Mouse (Mus musculus) kidney, embryonic 15.5 days (tissue): ENCODE measurements around the gene Hsd17b2. TPM values are rescaled to one million over a fixed set of nuclear protein-coding genes. Genes with fewer than 3 reads are reported as not detected.

ENCODE experiments used
- ATAC-seq: fragments of 200-750 bp; cut with Nextera tagmentation; replicated peaks from 2 replicates; pipeline ENCODE4 v1.8.0; 2017; ENCODE audit warnings: moderate TSS enrichment; ENCODE audit not compliant: low FRiP score
- H3K27ac ChIP-seq: fragments of 300-500 bp; sonication (generic); 2 replicates; pipeline ENCODE4 v1.5.1; 2015; ENCODE audit warnings: mild to moderate bottlenecking, inconsistent platforms
- H3K27me3 ChIP-seq: fragments of 300-500 bp; sonication (generic); 2 replicates; pipeline ENCODE4 v1.6.1; 2015; ENCODE audit warnings: inconsistent platforms
- H3K36me3 ChIP-seq: fragments of 300-500 bp; sonication (generic); 2 replicates; pipeline ENCODE4 v1.6.1; 2015; ENCODE audit warnings: inconsistent platforms
- H3K4me1 ChIP-seq: fragments of 300-500 bp; sonication (generic); 2 replicates; pipeline ENCODE4 v1.6.1; 2015; ENCODE audit warnings: inconsistent platforms
- H3K4me2 ChIP-seq: fragments of 300-500 bp; sonication (generic); 2 replicates; pipeline ENCODE4 v1.6.1; 2015; ENCODE audit warnings: moderate library complexity, mild to moderate bottlenecking, inconsistent platforms
- H3K4me3 ChIP-seq: fragments of 300-500 bp; sonication (generic); replicated peaks from 2 replicates; pipeline ENCODE4 v1.5.1; 2015; ENCODE audit warnings: mild to moderate bottlenecking, inconsistent platforms
- H3K9ac ChIP-seq: fragments of 300-500 bp; sonication (generic); 2 replicates; pipeline ENCODE4 v1.6.1; 2015; ENCODE audit warnings: mild to moderate bottlenecking, inconsistent platforms
- H3K9me3 ChIP-seq: fragments of 300-500 bp; sonication (generic); replicated peaks from 2 replicates; pipeline ENCODE4 v1.6.1; 2016; ENCODE audit warnings: inconsistent platforms
- WGBS: fragments of 180-500 bp; shearing (Covaris S2); methylation state at CpG from one replicate; pipeline ENCODE4 v1.1.7; 2015; ENCODE audit warnings: mixed read lengths; 5-methylcytosine and 5-hydroxymethylcytosine counted together
- polyA plus RNA-seq: library from polyadenylated mRNA; unstranded; fragments of >200 nt; fragmentation: Nextera tagmentation; extraction: Ambion mirVana; gene quantifications from 2 replicates; pipeline ENCODE4 v1.2.1, GENCODE M21; 2015

Gene Hsd17b2
- polyA plus RNA-seq, 1 experiment from 2014 or later = 2.2 TPM

DNA sequence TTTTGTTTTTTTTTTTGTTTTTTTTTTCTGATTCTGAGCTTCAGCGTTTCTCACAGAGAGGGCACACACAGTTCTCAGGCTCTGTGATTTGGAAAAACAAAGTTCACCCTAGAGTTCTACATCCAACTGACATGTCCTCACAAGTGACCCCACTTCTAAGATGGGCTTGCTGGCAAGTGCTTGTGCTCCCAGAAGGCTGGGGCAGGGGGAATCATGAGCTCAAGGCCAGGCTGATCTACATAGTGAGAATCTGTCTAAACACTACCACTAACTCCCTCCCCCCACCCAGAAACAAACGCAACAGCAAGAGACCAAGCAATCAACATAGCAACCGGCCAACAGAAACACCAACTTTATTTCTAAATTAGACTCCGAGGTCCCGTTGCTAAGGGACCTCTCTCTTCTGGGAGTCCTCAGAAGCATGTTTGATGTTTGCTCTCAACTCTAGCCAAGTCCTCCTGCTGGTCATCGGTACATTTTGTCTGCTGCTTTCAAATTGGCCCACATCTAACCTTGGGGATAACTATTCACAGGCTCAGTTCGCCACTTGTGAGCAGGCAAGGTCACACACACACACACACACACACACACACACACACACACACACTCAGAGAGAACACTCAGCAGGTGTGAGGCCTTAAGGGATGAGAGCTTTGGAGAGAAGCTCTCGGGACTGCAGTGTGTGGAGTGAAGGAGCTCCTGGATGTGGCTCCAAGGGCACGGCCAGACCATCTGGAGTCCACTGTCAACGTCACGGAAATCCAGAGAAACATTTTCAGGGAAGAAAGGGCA lies 77.0 kb downstream of the Hsd17b2 start:
- Histone ChIP-seq H3K36me3 (no peaks in the 10 kb centered on the region), H3K9me3 (no peaks in the 10 kb centered on the region), H3K4me3 (no peak overlapping the region), H3K4me1 (no peaks in the 10 kb centered on the region), H3K4me2 (no peak overlapping the region), H3K9ac (no peak overlapping the region), H3K27ac (no peak overlapping the region), H3K27me3 (no peaks in the 10 kb centered on the region)
- 70% methylated on average over 11 of the region's 11 CpGs for WGBS
- ATAC-seq = no peak

DNA sequence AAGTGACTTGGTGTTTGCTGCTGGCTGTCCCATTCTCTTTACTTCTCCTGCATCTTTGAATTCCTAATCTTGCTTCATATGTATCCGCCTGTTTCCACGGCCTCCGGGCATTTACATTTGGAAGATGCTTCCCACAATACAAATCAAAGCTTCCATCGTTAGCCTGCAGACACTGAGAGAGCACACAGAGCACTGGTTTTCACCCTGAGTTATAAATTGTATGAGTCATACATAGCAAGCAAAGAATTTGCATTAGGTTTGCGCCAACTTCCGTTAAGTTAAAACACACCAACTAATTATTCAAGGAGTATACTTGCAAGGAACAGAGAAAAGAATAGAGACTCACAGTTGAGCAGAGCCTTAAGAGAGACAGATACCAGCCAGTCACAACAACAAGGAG lies 77.6 kb downstream of the Hsd17b2 start:
- WGBS = 75% methylated on average over 6 of the region's 6 CpGs
- Histone ChIP-seq H3K4me3 (no peak overlapping the region), H3K4me1 (no peaks in the 10 kb centered on the region), H3K9ac (no peak overlapping the region), H3K4me2 (no peak overlapping the region), H3K27me3 (no peaks in the 10 kb centered on the region), H3K36me3 (no peaks in the 10 kb centered on the region), H3K9me3 (no peaks in the 10 kb centered on the region), H3K27ac (no peak overlapping the region)
- ATAC-seq = no peak

DNA sequence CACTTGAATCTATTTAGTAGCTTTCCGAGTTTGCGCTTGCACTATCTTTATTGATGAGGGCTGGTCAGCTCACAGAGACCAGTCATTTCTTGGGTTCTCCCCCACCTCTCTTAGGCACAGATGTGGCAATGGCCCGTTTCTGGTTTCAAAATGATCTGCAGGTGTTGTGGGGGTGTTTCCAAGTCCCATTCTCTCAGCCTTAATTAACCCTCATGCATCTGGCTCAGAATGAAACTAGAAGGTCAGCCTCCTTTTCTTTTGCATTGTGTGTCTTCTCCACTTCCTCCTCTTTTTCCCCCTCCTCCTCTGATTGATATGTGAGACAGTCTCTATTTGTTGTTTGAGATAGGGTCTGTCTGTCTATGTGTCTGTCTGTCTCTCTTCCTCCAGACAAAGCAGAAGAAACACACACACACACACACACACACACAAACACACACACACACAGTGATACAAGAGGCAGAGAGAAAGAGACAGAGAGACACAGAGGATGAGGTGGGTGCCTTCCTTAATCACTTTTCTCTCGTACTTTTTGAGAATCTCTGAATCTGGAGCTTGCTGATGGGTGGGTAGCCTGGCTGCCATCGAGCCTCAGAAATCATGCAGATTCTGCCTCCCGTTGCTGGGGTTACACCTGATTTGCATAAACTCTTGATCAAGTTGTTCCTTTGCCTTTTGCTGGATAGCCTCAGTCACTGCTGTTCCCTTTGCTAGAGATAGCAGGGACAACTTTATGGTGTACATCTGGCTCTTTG lies 79.8 kb downstream of the Hsd17b2 start:
- no peak overlapping the region for H3K4me2 ChIP-seq
- WGBS = 62% methylated on average over 6 of the region's 6 CpGs
- ATAC-seq = no peak
- no peak overlapping the region for H3K9ac ChIP-seq
- H3K4me1 ChIP-seq = no peaks in the 10 kb centered on the region
- no peak overlapping the region for H3K4me3 ChIP-seq
- H3K27ac ChIP-seq = no peak overlapping the region
- H3K9me3 ChIP-seq = no peaks in the 10 kb centered on the region; the same call in 1 of the 2 replicates
- H3K27me3 ChIP-seq = no peaks in the 10 kb centered on the region
- no peaks in the 10 kb centered on the region for H3K36me3 ChIP-seq

DNA sequence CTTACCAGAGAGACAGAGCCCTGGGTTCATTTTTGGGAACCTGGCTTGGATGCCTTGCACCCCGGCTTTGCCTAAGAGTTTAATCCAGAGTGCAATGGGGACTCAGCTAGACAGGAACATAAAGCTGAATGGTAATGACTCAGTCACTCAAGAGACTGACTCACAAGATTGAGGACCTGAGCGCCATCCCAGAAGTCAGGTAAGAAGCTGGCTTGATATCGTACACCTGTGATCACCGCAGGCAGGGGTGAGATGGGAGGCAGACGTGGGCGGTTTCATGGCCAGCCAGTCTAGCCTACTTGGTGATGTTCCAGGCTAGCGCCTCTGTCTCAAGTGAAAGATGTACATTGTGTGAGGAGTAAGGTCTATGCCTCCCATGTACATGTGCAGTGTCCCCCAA lies 81.3 kb downstream of the Hsd17b2 start:
- H3K4me1 ChIP-seq = no peaks in the 10 kb centered on the region
- 79% methylated on average over 7 of the region's 7 CpGs for WGBS
- no peak for ATAC-seq

DNA sequence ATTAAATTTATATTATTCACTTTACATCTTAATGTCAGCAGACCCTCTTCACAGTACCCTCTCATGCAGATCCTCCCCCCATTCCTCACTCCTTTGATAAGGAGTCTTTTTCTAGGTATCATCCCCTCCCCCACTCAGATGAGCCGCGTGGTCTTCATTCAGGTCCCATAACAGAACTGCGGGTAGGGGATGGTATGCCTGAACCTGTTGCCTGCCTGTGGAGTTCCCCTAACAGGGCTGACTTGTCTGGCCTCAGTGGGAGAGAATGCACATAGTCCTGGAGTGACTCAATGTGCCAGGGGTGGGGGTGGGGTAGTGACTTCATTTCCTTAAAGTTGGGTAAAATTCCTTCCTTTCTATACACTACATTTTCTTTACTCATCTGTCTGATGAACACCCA lies 84.7 kb downstream of the Hsd17b2 start:
- Histone ChIP-seq H3K4me1 (no peaks in the 10 kb centered on the region), H3K4me2 (no peak overlapping the region), H3K27ac (no peak overlapping the region), H3K9ac (no peak overlapping the region), H3K36me3 (peaks cover 46% of the 10 kb centered on the region), H3K9me3 (peaks cover 7% of the 10 kb centered on the region; the same call in 1 of the 2 replicates), H3K27me3 (no peaks in the 10 kb centered on the region), H3K4me3 (no peak overlapping the region)
- no peak for ATAC-seq
- 97% methylated on average over 3 of the region's 3 CpGs for WGBS

More for the DNA sequence above, 81.3 kb downstream of the Hsd17b2 start:
- Histone ChIP-seq H3K27me3 (no peaks in the 10 kb centered on the region), H3K9ac (no peak overlapping the region), H3K27ac (no peak overlapping the region), H3K9me3 (peaks cover 7% of the 10 kb centered on the region; the same call in 1 of the 2 replicates), H3K4me2 (no peak overlapping the region), H3K4me3 (no peak overlapping the region), H3K36me3 (peaks cover 13% of the 10 kb centered on the region)

DNA sequence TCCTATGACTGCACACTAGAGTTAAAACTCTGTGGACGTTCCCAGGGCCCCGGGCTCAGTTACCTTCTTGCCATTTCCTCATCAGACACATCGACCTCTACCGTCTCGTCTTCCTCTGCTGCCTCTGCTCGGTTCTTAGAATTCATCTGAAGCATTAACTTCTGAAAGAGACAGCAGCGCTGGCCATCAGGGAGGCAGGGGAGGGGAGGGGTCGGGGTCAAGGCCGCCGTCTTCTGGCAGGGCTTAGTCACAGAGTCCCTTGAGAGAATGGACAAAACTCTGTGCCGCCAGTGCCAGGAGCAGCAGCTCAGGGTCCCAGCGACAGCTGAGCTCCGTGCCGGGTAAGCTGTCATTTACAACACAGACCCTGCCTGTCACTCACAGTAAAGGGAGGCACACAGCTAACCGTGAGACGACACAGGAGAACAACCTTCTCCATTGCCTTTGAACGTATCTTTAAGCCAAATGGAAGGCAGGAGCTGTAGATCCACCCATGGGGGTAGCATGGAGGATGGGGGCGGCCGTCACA lies 91.0 kb downstream of the Hsd17b2 start:
- Histone ChIP-seq H3K9ac (no peak overlapping the region), H3K4me1 (no peaks in the 10 kb centered on the region), H3K36me3 (peaks cover 99% of the 10 kb centered on the region), H3K4me3 (no peak overlapping the region), H3K4me2 (no peak overlapping the region), H3K27me3 (no peaks in the 10 kb centered on the region), H3K9me3 (no peaks in the 10 kb centered on the region), H3K27ac (no peak overlapping the region)
- 73% methylated on average over 19 of the region's 19 CpGs for WGBS
- no peak for ATAC-seq

DNA sequence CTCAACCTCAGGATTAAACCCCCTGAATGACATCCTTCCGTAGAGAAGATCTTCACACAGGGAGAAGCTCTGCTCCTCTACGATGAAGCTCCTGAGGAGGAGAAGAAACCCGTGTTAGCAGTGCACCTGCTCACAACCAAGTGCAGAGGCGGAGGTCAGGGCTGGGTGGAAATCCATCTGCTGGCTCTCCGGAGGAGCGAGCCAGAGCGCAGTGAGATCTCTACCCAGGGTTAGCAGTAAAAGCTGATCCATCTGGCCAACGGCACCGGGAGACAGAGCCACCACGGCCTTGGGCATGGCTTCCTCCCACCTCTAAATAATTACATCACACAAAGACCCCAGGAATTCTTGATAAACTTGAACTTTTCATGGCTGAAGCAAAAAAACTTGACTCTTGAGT lies 92.9 kb downstream of the Hsd17b2 start:
- Histone ChIP-seq H3K4me2 (no peak overlapping the region), H3K4me3 (no peak overlapping the region), H3K27ac (no peak overlapping the region), H3K36me3 (peaks cover 98% of the 10 kb centered on the region), H3K9ac (no peak overlapping the region), H3K4me1 (peaks cover 5% of the 10 kb centered on the region), H3K27me3 (no peaks in the 10 kb centered on the region), H3K9me3 (no peaks in the 10 kb centered on the region)
- no peak for ATAC-seq
- WGBS = 85% methylated on average over 10 of the region's 10 CpGs

DNA sequence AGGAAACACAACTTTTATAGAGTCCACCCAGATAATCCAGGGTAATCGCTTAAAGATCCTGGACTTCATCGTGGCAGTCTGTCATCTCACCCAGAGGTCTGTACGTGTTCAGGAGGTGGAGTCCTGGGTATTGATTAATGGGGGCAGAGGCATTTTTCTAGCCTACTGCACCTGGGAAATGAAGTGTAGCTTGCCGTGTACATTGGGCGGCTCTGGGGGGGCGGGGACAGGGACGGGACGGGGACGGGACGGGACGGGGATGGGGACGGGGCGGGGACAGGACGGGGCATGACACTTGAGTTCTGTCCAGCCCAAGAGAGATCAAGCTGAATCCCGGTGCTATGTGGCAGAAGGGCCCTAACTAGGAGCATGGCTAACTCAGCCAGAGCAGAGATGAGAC lies 94.8 kb downstream of the Hsd17b2 start:
- no peak overlapping the region for H3K9ac ChIP-seq
- no peak overlapping the region for H3K27ac ChIP-seq
- H3K9me3 ChIP-seq = no peaks in the 10 kb centered on the region
- ATAC-seq = no peak
- no peaks in the 10 kb centered on the region for H3K27me3 ChIP-seq
- no peak overlapping the region for H3K4me3 ChIP-seq
- no peak overlapping the region for H3K4me2 ChIP-seq
- peaks cover 79% of the 10 kb centered on the region for H3K36me3 ChIP-seq
- peaks cover 19% of the 10 kb centered on the region for H3K4me1 ChIP-seq
- 87% methylated on average over 15 of the region's 15 CpGs for WGBS

DNA sequence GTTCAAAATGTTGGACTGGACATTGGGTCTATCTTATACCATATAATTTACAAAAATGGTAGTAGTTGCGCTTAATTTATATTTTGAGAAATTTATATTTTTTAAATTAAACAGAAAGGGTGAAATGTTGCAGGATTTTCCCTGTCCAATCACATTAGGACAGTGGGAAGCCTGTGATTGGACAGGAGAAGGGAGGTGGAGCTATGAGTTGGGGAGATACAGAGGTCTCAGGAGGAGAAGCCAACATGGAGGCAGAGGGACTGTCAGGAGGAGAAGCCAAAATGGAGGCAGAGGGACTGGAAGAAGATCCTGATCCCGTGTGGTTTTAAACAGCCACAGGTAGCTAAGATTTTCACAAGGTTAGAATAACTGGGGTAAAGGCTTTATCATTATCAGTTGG lies 96.4 kb downstream of the Hsd17b2 start:
- Histone ChIP-seq H3K27ac (no peak overlapping the region), H3K9ac (no peak overlapping the region), H3K4me2 (no peak overlapping the region), H3K4me1 (peaks cover 25% of the 10 kb centered on the region), H3K4me3 (no peak overlapping the region), H3K9me3 (no peaks in the 10 kb centered on the region), H3K27me3 (no peaks in the 10 kb centered on the region), H3K36me3 (peaks cover 63% of the 10 kb centered on the region)
- no peak for ATAC-seq
- WGBS = 95% methylated on average over 2 of the region's 2 CpGs

DNA sequence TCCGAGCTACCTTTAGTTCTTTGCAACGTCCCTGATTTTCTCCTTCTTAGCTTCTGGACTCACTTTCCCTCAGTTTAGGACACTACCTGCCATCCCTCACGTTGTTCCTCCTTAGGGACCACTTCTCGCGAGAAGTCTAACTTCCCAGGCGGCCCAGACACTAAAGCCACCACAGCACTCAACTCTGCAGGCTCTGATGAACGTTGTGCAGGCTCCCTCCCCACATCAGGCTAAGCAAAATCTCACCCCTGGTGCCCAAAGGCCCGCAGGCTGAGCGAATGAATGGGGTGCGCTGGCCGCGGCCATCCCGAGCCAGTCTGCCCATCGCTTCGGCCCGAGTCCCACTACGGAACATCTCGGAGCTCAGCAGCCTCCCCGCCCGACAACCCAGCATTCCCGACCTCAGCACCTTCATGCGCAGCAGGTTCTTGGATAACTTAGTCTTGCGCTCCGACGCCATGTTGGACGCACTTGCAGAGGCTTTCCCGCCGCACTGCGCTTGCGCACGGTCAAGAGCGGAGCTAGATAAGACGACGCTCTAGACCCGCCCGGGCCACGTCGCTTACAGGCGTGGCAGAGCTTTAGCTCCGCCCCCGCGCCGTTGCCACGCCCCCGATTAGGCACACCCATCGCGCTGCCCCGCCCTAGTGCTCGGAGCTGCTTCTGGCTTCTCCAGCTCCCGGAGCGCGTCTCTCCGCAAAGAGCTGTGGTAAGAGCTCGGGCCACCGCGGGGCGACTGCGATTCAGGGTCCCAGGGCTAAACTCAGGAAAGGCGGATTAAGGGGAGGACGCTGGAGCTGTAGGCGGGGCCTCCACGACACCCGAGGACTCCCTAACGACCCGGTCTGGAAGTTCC lies 100.0 kb downstream of the Hsd17b2 start, which contains the start of gene Mphosph6:
Gene Mphosph6 (minus strand): TSS at position 501 of the 856 bp plus-strand sequence.
- Histone ChIP-seq H3K27ac (peak within 1 kb of the TSS; percentile 96), H3K9me3 (no peaks in the 10 kb centered on the region), H3K9ac (peak within 1 kb of the TSS; percentile 93), H3K4me1 (peaks cover 28% of the 10 kb centered on the region), H3K27me3 (no peaks in the 10 kb centered on the region), H3K36me3 (peaks cover 27% of the 10 kb centered on the region), H3K4me3 (peak within 1 kb of the TSS; percentile 89), H3K4me2 (peak within 1 kb of the TSS; percentile 73)
- WGBS = 1% methylated on average over 65 of the region's 65 CpGs
- peak; percentile 97 for ATAC-seq

DNA sequence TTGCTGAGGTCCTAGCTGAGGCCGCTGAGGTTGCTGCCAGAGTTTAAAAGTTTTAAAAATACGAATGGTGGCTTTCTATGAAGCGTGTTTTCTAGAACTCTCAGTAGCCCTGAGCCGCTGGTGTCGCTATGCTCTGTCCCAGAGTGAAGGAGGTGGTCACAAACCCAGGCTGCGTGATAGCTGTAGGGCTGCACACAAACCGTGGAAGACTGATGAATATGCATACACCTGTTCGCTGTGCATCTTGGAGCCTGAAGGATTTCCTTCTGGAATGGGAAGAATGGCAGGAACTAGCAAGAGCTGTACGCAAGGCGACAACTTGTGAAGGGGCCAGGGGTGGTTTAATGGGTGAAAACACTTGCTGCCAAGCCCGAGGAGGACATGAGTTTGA lies 100.6 kb downstream of the Hsd17b2 start:
- no peaks in the 10 kb centered on the region for H3K27me3 ChIP-seq
- no peaks in the 10 kb centered on the region for H3K9me3 ChIP-seq
- H3K9ac ChIP-seq = peak overlapping the region; percentile 42; the same call in 1 of the 2 replicates
- H3K36me3 ChIP-seq = peaks cover 21% of the 10 kb centered on the region
- H3K4me2 ChIP-seq = peak overlapping the region; percentile 73
- peak; percentile 65 for ATAC-seq
- H3K4me3 ChIP-seq = peak overlapping the region; percentile 89
- peaks cover 28% of the 10 kb centered on the region for H3K4me1 ChIP-seq
- H3K27ac ChIP-seq = peak overlapping the region; percentile 96
- WGBS = under 1% methylated on average over 11 of the region's 11 CpGs
